Mouse (Mus musculus): ENCODE measurements at regions not wholly inside any gene's neighbourhood (a gene's known extent, or its start where the extent isn't known, plus 50 kb on each side); places are given as distances from the start of the nearest gene placed in this dataset.

DNA sequence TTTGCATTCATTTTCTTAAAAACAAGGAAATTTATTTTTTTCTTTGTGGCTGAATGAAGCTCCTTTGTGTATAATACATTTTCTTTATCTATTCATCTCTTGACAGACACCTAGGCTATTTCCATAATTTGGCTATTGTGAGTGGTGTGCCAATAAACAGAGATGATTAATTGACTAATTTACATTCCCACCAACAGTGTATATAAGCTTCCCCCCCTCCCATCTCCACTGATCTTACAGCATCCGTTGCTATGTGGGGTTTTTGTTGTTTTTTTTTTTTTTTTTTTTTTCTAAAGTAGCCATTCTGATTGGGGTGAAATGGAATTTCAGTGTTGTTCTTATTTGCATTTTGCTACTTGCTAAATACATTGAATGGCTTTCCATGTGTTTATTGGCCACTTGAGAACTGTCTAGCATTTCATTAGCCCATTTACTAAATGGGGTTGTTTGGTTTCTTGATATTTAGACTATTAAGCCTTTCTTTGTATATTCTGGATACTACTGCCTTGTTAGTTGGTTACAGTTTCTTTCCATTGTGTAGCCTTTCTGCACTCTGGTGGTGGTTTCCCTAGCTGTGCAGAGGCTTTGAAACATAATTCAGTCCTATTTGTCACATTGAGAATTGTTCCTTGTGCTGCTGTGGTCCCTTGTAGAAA is 153.8 kb upstream of the Mad2l1 start:
- H3K4me3 ChIP-seq (replicated peaks; ENCODE audit: low read length), result no peak overlapping the region
- H3K4me1 ChIP-seq (replicated peaks; ENCODE audit: low read depth, low read length), result no peaks in the 10 kb centered on the region
- no peaks in the 10 kb centered on the region for H3K36me3 ChIP-seq (ENCODE audit: insufficient read depth, low read length)
- no peaks in the 10 kb centered on the region for H3K27me3 ChIP-seq (ENCODE audit: insufficient read depth, low read length)
- TF ChIP-seq CTCF (conservative IDR thresholded peaks at IDR 0.05; ENCODE audit: low read length) (no peak), POU5F1 (IDR thresholded peaks at IDR 0.05; ENCODE audit: borderline replicate concordance, low read length) (no peak), NANOG (IDR thresholded peaks at IDR 0.05; ENCODE audit: borderline replicate concordance, low read length) (no peak)
- no peaks in the 10 kb centered on the region for H3K9me3 ChIP-seq (ENCODE audit: low read length)

DNA sequence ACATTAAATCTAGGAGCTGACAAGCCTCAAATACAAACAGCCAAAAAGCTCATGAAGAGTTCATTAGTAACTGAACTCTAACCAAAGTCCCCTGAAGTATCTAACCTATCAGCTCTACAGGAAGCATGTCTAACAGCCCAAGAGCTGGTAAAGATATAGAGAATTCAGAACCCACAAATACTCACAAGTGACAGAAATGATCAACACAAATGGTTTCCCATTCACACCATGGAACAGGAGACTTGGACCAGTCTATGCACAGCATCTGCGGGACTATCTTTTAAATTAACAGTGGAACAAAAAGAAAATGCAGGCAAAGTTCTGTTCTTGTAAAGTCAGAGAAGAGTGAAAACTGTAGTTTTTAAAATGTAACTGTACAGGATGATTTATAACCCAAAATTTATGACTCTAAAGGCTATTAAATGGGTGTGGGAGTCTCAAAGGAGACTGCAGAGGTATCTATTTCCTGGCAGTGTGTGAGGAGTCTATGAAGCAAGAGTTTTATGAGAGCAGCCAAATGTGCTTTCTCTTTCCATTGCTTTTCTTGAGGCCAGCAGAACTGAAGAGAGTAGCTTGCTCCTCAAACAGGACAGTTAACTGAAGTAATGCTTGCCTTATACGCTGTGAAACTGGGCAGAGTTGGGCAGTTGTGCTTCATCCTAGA is 152.7 kb upstream of the Mad2l1 start:
- TF ChIP-seq POU5F1 (IDR thresholded peaks at IDR 0.05; ENCODE audit: borderline replicate concordance, low read length) (no peak), CTCF (conservative IDR thresholded peaks at IDR 0.05; ENCODE audit: low read length) (no peak), NANOG (IDR thresholded peaks at IDR 0.05; ENCODE audit: borderline replicate concordance, low read length) (no peak)
- Histone ChIP-seq H3K4me3 (replicated peaks; ENCODE audit: low read length) (no peak overlapping the region), H3K9me3 (ENCODE audit: low read length) (peaks cover 3% of the 10 kb centered on the region; the same call in 1 of the 2 replicates), H3K4me1 (replicated peaks; ENCODE audit: low read depth, low read length) (no peaks in the 10 kb centered on the region), H3K27me3 (ENCODE audit: insufficient read depth, low read length) (no peaks in the 10 kb centered on the region), H3K36me3 (ENCODE audit: insufficient read depth, low read length) (no peaks in the 10 kb centered on the region)

DNA sequence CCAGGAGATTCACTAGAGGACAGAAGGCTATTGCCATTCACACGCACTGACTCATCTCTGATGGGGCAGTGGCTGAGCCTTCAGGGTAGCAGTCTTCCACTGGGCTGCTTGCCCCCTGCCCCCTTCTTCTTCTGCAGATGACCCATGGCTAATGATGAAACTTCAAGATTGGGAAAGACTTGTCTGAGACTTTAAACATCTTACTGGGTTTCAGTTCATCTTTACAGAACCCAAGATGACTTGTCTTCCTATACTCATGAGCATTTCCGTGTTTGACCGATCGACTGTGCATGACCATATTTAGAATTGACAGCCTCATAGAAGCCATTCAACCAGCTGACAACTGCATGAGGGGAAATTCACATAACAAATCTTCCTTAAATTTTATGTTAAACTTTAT is 140.0 kb upstream of the Mad2l1 start:
- Histone ChIP-seq H3K4me1 (replicated peaks; ENCODE audit: low read depth, low read length) (no peaks in the 10 kb centered on the region), H3K9me3 (ENCODE audit: low read length) (peaks cover 8% of the 10 kb centered on the region; the same call in 1 of the 2 replicates), H3K36me3 (ENCODE audit: insufficient read depth, low read length) (no peaks in the 10 kb centered on the region), H3K4me3 (replicated peaks; ENCODE audit: low read length) (no peak overlapping the region), H3K27me3 (ENCODE audit: insufficient read depth, low read length) (no peaks in the 10 kb centered on the region)
- TF ChIP-seq CTCF (conservative IDR thresholded peaks at IDR 0.05; ENCODE audit: low read length), result no peak
- no peak for TF ChIP-seq NANOG (IDR thresholded peaks at IDR 0.05; ENCODE audit: borderline replicate concordance, low read length)
- TF ChIP-seq POU5F1 (IDR thresholded peaks at IDR 0.05; ENCODE audit: borderline replicate concordance, low read length), result no peak

DNA sequence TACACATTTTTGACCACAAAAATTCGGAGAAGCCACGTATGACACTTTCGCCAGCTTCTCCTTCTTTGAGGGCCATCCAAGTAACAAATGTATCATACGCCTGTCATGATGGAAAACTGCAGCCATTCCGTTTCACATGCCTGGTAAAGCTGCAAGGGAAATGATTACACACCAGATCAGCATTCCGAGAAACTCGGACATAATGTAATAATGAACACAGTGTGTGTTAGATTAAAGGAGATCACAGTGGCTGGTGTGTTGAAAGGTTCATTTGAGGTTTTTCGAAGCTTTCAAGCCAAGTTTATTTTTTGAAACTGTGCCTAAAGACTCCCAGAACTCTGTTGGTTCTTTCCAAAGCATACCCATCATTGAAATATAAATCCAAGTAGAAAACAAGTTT is 137.8 kb upstream of the Mad2l1 start:
- no peak overlapping the region for H3K4me3 ChIP-seq (replicated peaks; ENCODE audit: low read length)
- peaks cover 8% of the 10 kb centered on the region; the same call in 1 of the 2 replicates for H3K9me3 ChIP-seq (ENCODE audit: low read length)
- H3K27me3 ChIP-seq (ENCODE audit: insufficient read depth, low read length), result no peaks in the 10 kb centered on the region
- no peaks in the 10 kb centered on the region for H3K36me3 ChIP-seq (ENCODE audit: insufficient read depth, low read length)
- H3K4me1 ChIP-seq (replicated peaks; ENCODE audit: low read depth, low read length), result peaks cover 3% of the 10 kb centered on the region; the same call in 1 of the 2 replicates
- TF ChIP-seq POU5F1 (IDR thresholded peaks at IDR 0.05; ENCODE audit: borderline replicate concordance, low read length) (no peak), CTCF (conservative IDR thresholded peaks at IDR 0.05; ENCODE audit: low read length) (no peak), NANOG (IDR thresholded peaks at IDR 0.05; ENCODE audit: borderline replicate concordance, low read length) (no peak)

DNA sequence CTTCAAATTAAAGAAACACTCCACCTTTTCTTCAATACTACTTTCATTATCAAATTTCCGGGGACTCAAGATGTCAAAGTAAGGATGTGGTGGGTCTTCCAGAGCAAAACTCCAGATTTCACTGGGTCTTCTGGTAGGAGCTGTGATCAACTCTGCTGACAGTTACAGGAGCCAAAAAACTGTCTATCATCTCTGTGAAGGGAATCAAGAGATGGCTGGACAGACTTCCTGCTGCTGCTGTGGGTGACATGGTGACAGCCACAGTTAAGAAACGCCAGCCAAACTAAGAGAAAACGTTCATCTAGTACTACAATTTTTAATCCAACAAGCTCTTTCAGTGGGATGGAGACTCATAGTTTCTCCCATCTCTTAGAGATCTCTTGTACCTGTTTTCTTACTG is 136.5 kb upstream of the Mad2l1 start:
- TF ChIP-seq CTCF (conservative IDR thresholded peaks at IDR 0.05; ENCODE audit: low read length) (no peak), NANOG (IDR thresholded peaks at IDR 0.05; ENCODE audit: borderline replicate concordance, low read length) (no peak), POU5F1 (IDR thresholded peaks at IDR 0.05; ENCODE audit: borderline replicate concordance, low read length) (no peak)
- no peaks in the 10 kb centered on the region for H3K27me3 ChIP-seq (ENCODE audit: insufficient read depth, low read length)
- H3K4me3 ChIP-seq (replicated peaks; ENCODE audit: low read length), result no peak overlapping the region
- no peaks in the 10 kb centered on the region for H3K36me3 ChIP-seq (ENCODE audit: insufficient read depth, low read length)
- no peaks in the 10 kb centered on the region for H3K9me3 ChIP-seq (ENCODE audit: low read length)
- peaks cover 3% of the 10 kb centered on the region; the same call in 1 of the 2 replicates for H3K4me1 ChIP-seq (replicated peaks; ENCODE audit: low read depth, low read length)

DNA sequence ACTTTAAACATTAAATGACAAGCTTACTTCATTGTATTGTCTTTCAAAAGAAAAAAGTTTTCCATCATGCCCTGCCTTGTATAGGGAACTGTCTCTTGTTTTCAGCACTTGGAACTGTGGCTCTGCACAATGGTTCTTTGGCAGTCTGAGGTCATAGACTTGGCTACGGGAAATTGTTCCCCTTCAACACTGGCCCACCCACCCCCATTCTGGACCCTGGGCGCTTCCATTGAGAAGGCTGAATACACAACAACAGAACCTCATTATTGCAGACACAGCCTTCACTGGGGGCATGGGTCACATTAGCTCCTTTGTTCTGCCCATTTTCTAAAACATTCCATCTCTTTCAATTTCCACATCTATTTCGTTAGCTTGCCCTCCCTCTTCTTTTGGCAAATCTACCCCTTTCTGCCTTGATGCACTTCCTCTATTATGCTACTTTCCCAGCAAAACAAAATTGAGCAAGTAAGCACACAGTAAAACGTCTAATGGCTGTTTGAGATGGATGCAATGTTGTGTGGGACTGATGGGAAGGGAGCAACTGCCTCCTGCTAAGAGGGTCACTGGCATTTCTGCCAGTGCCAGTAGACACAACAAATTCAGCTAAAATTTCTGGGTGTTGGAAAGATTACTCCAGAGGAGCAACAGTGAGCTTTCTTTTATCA is 136.0 kb upstream of the Mad2l1 start:
- Histone ChIP-seq H3K4me3 (replicated peaks; ENCODE audit: low read length) (no peak overlapping the region), H3K36me3 (ENCODE audit: insufficient read depth, low read length) (no peaks in the 10 kb centered on the region), H3K9me3 (ENCODE audit: low read length) (no peaks in the 10 kb centered on the region), H3K27me3 (ENCODE audit: insufficient read depth, low read length) (no peaks in the 10 kb centered on the region), H3K4me1 (replicated peaks; ENCODE audit: low read depth, low read length) (peaks cover 3% of the 10 kb centered on the region; the same call in 1 of the 2 replicates)
- TF ChIP-seq POU5F1 (IDR thresholded peaks at IDR 0.05; ENCODE audit: borderline replicate concordance, low read length), result no peak

DNA sequence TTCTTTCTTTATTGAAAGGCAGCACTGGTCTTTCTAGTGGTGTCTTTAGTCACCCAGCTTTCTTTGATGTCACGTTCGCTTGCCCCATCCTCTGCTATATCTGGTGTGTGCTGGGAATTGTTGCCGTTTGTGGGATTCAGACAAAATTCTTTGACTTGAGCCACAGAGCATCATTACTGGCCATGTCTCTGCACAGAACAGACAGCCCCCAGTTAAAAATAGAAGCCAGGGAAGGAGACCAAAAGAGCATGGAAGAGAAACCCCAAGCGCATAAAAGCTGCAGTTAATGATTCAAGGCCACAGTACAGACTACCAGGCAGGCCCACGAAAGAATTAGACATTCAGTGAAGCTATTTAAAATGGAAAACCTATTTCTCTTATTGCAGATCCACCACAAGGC is 133.7 kb upstream of the Mad2l1 start:
- no peak for TF ChIP-seq NANOG (IDR thresholded peaks at IDR 0.05; ENCODE audit: borderline replicate concordance, low read length)
- no peak for TF ChIP-seq POU5F1 (IDR thresholded peaks at IDR 0.05; ENCODE audit: borderline replicate concordance, low read length)
- no peak for TF ChIP-seq CTCF (conservative IDR thresholded peaks at IDR 0.05; ENCODE audit: low read length)
- H3K4me3 ChIP-seq (replicated peaks; ENCODE audit: low read length), result no peak overlapping the region
- H3K27me3 ChIP-seq (ENCODE audit: insufficient read depth, low read length), result no peaks in the 10 kb centered on the region
- H3K4me1 ChIP-seq (replicated peaks; ENCODE audit: low read depth, low read length), result peaks cover 3% of the 10 kb centered on the region; the same call in 1 of the 2 replicates
- no peaks in the 10 kb centered on the region for H3K36me3 ChIP-seq (ENCODE audit: insufficient read depth, low read length)
- no peaks in the 10 kb centered on the region for H3K9me3 ChIP-seq (ENCODE audit: low read length)

DNA sequence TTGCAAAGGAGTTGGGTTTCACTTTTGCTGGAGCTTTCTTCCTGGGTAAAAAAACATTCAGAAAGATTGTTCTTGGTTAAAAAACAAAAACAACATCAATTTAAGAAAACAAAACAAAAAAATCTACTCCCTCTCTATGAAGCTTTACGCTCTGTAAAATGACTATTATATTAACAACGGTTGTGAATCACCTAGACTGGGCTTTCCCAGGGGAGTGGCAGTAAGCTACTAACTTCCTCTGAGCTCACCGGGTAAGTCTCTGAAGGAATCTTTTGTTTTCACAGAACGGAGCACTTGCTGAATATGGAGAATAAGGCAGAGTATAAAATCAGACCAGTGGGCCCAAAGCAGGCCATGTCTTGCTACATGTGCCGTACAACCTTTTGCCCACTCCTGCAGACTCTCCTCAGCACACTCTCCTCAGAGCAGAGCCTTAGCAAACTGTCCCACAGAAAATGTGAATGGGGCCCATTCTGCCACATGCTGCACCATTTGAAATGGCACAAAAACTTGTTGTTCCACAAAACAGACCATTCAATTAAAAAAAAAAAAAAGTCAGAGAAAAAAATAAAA is 133.2 kb upstream of the Mad2l1 start:
- H3K27me3 ChIP-seq (ENCODE audit: insufficient read depth, low read length), result no peaks in the 10 kb centered on the region
- no peaks in the 10 kb centered on the region for H3K9me3 ChIP-seq (ENCODE audit: low read length)
- no peaks in the 10 kb centered on the region for H3K36me3 ChIP-seq (ENCODE audit: insufficient read depth, low read length)
- no peak overlapping the region for H3K4me3 ChIP-seq (replicated peaks; ENCODE audit: low read length)
- peaks cover 3% of the 10 kb centered on the region; the same call in 1 of the 2 replicates for H3K4me1 ChIP-seq (replicated peaks; ENCODE audit: low read depth, low read length)
- TF ChIP-seq CTCF (conservative IDR thresholded peaks at IDR 0.05; ENCODE audit: low read length), result no peak
- TF ChIP-seq POU5F1 (IDR thresholded peaks at IDR 0.05; ENCODE audit: borderline replicate concordance, low read length), result no peak

All from E14TG2a.4 (cell line).